Mouse (Mus musculus) brain, embryonic 14.5 days (tissue): ENCODE data around the gene Tfpi.

Source experiments
- CTCF ChIP-seq: fragments of 200-500 bp; IDR thresholded peaks from 2 replicates; pipeline ENCODE4 v1.5.1; 2012; ENCODE audit warnings: inconsistent platforms, mild to moderate bottlenecking, moderate library complexity, borderline replicate concordance; ENCODE audit not compliant: insufficient read depth, insufficient read length; ENCODE audit errors: extremely low read depth
- POLR2A ChIP-seq: fragments of 200-500 bp; IDR thresholded peaks from 2 replicates; pipeline ENCODE4 v1.6.1; 2012; ENCODE audit warnings: mild to moderate bottlenecking, inconsistent platforms, borderline replicate concordance; ENCODE audit not compliant: poor library complexity, insufficient read depth, insufficient read length, severe bottlenecking; ENCODE audit errors: extremely low read depth

GRCm38 (mm10) chr2:84445499-84445898, 31.1 kb downstream of the Tfpi start:
- TF ChIP-seq CTCF (no peak), POLR2A (no peak)
